Mouse (Mus musculus) embryonic stem cell, embryonic (primary cell): ENCODE results near the gene Pnpla1.

Experiments used
- CTCF ChIA-PET, 4 experiments: fragments of 300-600 bp in 2 of 4; fragments of 350-600 bp in 2 of 4; sonication (Branson Sonifier 250); formaldehyde crosslinking; loops; one replicate each; lab custom pipeline; 2022; ENCODE audit warnings: inconsistent platforms in 2 of 4; lab: Charles Lee
- POLR2A ChIA-PET, 4 experiments: fragments of 300-600 bp in 2 of 4; fragments of 350-600 bp in 2 of 4; sonication (Branson Sonifier 250); formaldehyde crosslinking; loops; one replicate each; lab custom pipeline; 2022; ENCODE audit warnings: antibody characterized with exemption in 4 of 4, inconsistent platforms in 1 of 4; lab: Charles Lee

Gene Pnpla1

GRCm38 (mm10) chr17:28915060-28915628 lies 56.9 kb downstream of the Pnpla1 start, which contains the start of gene 4930539E08Rik:
Gene 4930539E08Rik, minus strand, starts transcription at chr17:28915324.
- CTCF ChIA-PET = interaction anchor here (0.6 to 2.8 kb wide), 13 partner anchors 10 to 427 kb away, joined by 3 to 17 read pairs (median 3); no protein-coding TSS in a partner anchor
- POLR2A ChIA-PET = interaction anchor here (0.7 to 1.7 kb wide), 10 partner anchors 9 to 1046 kb away, joined by 3 to 7 read pairs (median 4); partner anchors contain the start of gene Srsf3 (in 1 of the 4)

- ChIA-PET POLR2A (interaction anchor here in 2 of 4 experiments (1.1 to 1.8 kb wide), 4 partner anchors 10 to 116 kb away, joined by 3 to 5 read pairs (median 4); partner anchors contain the start of gene Srsf3 (in 1 of the 2)), CTCF (interaction anchor here in 1 of 4 experiments (1.0 kb wide), 1 partner anchor 40 kb away, joined by 3 read pairs; no protein-coding TSS in a partner anchor)
These were observed 58.3 kb downstream of the Pnpla1 start for GRCm38 (mm10) chr17:28916520-28916919.

- CTCF ChIA-PET = interaction anchor here in 2 of 4 experiments (0.7 to 1.2 kb wide), 5 partner anchors 10 to 450 kb away, joined by 3 to 5 read pairs (median 5); no protein-coding TSS in a partner anchor
- POLR2A ChIA-PET = interaction anchor here in 3 of 4 experiments (0.5 to 1.6 kb wide), 10 partner anchors 9 to 291 kb away, joined by 3 to 9 read pairs (median 3); no protein-coding TSS in a partner anchor
These were observed 62.9 kb downstream of the Pnpla1 start for GRCm38 (mm10) chr17:28921086-28921485.

- ChIA-PET CTCF (interaction anchor here in 1 of 4 experiments (0.6 kb wide), 1 partner anchor 11 kb away, joined by 3 read pairs; no protein-coding TSS in a partner anchor), POLR2A (no interaction called here)
These were observed 63.9 kb downstream of the Pnpla1 start for GRCm38 (mm10) chr17:28922096-28922495.

- POLR2A ChIA-PET = interaction anchor here (0.6 to 4.8 kb wide), 15 partner anchors 13 to 1733 kb away, joined by 3 to 22 read pairs (median 4); no protein-coding TSS in a partner anchor
- CTCF ChIA-PET = interaction anchor here (0.6 to 4.0 kb wide), 18 partner anchors 10 to 149 kb away, joined by 3 to 39 read pairs (median 3); partner anchors contain the start of gene 4930539E08Rik (in 1 of the 4)
These were observed 66.9 kb downstream of the Pnpla1 start for GRCm38 (mm10) chr17:28924957-28925595.

GRCm38 (mm10) chr17:28926380-28926779 lies 68.2 kb downstream of the Pnpla1 start:
- ChIA-PET CTCF (interaction anchor here (0.5 to 4.0 kb wide), 48 partner anchors 9 to 735 kb away, joined by 3 to 39 read pairs (median 5); partner anchors contain the start of genes 4930539E08Rik (in 3 of the 4), Clpsl2 (in 1 of the 4), Mapk14 (in 1 of the 4) and Stk38 (in 1 of the 4)), POLR2A (interaction anchor here (0.6 to 7.1 kb wide), 35 partner anchors 11 to 438 kb away, joined by 3 to 63 read pairs (median 5); partner anchors contain the start of genes Kctd20 (in 2 of the 4), 4930539E08Rik (in 1 of the 4), Srsf3 (in 1 of the 4) and Stk38 (in 1 of the 4))

- POLR2A ChIA-PET = interaction anchor here (0.5 to 7.1 kb wide), 46 partner anchors 9 to 438 kb away, joined by 3 to 63 read pairs (median 4); partner anchors contain the start of genes Kctd20 (in 2 of the 4), Srsf3 (in 2 of the 4), 4930539E08Rik (in 1 of the 4) and Stk38 (in 1 of the 4)
- CTCF ChIA-PET = interaction anchor here (0.5 to 4.0 kb wide), 60 partner anchors 8 to 1534 kb away, joined by 3 to 39 read pairs (median 4); partner anchors contain the start of genes 4930539E08Rik (in 3 of the 4), Clpsl2 (in 1 of the 4), Mapk14 (in 1 of the 4) and Stk38 (in 1 of the 4)
These were observed 68.8 kb downstream of the Pnpla1 start for GRCm38 (mm10) chr17:28926866-28927635.

- ChIA-PET CTCF (interaction anchor here (0.6 to 4.0 kb wide), 29 partner anchors 9 to 511 kb away, joined by 3 to 39 read pairs (median 5); partner anchors contain the start of genes 4930539E08Rik (in 1 of the 4) and Stk38 (in 1 of the 4)), POLR2A (interaction anchor here in 2 of 4 experiments (0.5 to 7.1 kb wide), 24 partner anchors 8 to 158 kb away, joined by 3 to 63 read pairs (median 5); partner anchors contain the start of genes Kctd20 (in 2 of the 2), Srsf3 (in 2 of the 2) and Stk38 (in 1 of the 2))
These were observed 69.8 kb downstream of the Pnpla1 start for GRCm38 (mm10) chr17:28928004-28928403.

- CTCF ChIA-PET = interaction anchor here (0.6 to 3.0 kb wide), 10 partner anchors 12 to 115 kb away, joined by 3 to 9 read pairs (median 4); no protein-coding TSS in a partner anchor
These were observed 71.2 kb downstream of the Pnpla1 start for GRCm38 (mm10) chr17:28929369-28929768.

GRCm38 (mm10) chr17:28930392-28931074 lies 72.3 kb downstream of the Pnpla1 start:
- POLR2A ChIA-PET = interaction anchor here in 3 of 4 experiments (0.6 to 7.1 kb wide), 35 partner anchors 10 to 241 kb away, joined by 3 to 63 read pairs (median 4); partner anchors contain the start of genes Srsf3 (in 2 of the 3), 4930539E08Rik (in 1 of the 3), Kctd20 (in 1 of the 3) and Pxt1 (in 1 of the 3)
- CTCF ChIA-PET = interaction anchor here (0.6 to 3.0 kb wide), 27 partner anchors 9 to 972 kb away, joined by 3 to 24 read pairs (median 3); partner anchors contain the start of gene 4930539E08Rik (in 1 of the 4)

More at GRCm38 (mm10) chr17:28929369-28929768, 71.2 kb downstream of the Pnpla1 start:
- POLR2A ChIA-PET = interaction anchor here (0.6 to 7.1 kb wide), 13 partner anchors 12 to 233 kb away, joined by 3 to 63 read pairs (median 4); partner anchors contain the start of genes 4930539E08Rik (in 1 of the 4) and Pxt1 (in 1 of the 4)

- ChIA-PET CTCF (interaction anchor here (0.5 to 3.0 kb wide), 19 partner anchors 10 to 394 kb away, joined by 3 to 24 read pairs (median 5); partner anchors contain the start of gene Kctd20 (in 1 of the 4)), POLR2A (interaction anchor here in 3 of 4 experiments (0.5 to 7.1 kb wide), 48 partner anchors 10 to 1024 kb away, joined by 3 to 63 read pairs (median 4); partner anchors contain the start of genes Kctd20 (in 2 of the 3), Stk38 (in 2 of the 3), Brpf3 (in 1 of the 3) and Pxt1 (in 1 of the 3))
These were observed 73.4 kb downstream of the Pnpla1 start for GRCm38 (mm10) chr17:28931436-28932211.

GRCm38 (mm10) chr17:28932274-28932673 lies 74.1 kb downstream of the Pnpla1 start:
- ChIA-PET CTCF (interaction anchor here (0.6 to 2.9 kb wide), 7 partner anchors 15 to 206 kb away, joined by 3 to 24 read pairs (median 5); partner anchors contain the start of gene Kctd20 (in 1 of the 4)), POLR2A (interaction anchor here in 3 of 4 experiments (0.5 to 7.1 kb wide), 38 partner anchors 9 to 1025 kb away, joined by 3 to 63 read pairs (median 4); partner anchors contain the start of genes Kctd20 (in 2 of the 3), Brpf3 (in 1 of the 3), Pxt1 (in 1 of the 3) and Srsf3 (in 1 of the 3))

- ChIA-PET CTCF (interaction anchor here in 2 of 4 experiments (0.6 to 1.7 kb wide), 3 partner anchors 13 to 823 kb away, joined by 3 read pairs; no protein-coding TSS in a partner anchor), POLR2A (interaction anchor here in 2 of 4 experiments (0.5 to 2.4 kb wide), 4 partner anchors 35 to 317 kb away, joined by 3 to 6 read pairs (median 4); partner anchors contain the start of gene Srsf3 (in 1 of the 2))
These were observed 76.1 kb downstream of the Pnpla1 start for GRCm38 (mm10) chr17:28934120-28934916.
